Mouse (Mus musculus) heart, adult 2 months (tissue): ENCODE measurements at regions not wholly inside any gene's neighbourhood (a gene's known extent, or its start where the extent isn't known, plus 50 kb on each side); places are given as distances from the start of the nearest gene placed in this dataset.

Source experiments
- CTCF ChIP-seq: fragments of 200-600 bp; IDR thresholded peaks from 2 replicates; pipeline ENCODE4 v1.8.1; 2022; ENCODE audit warnings: antibody characterized with exemption, mild to moderate bottlenecking, moderate library complexity
- EP300 ChIP-seq: fragments of 200-500 bp; IDR thresholded peaks from 2 replicates; pipeline ENCODE4 v1.6.1; 2011; ENCODE audit warnings: low read depth, low read length, control low read depth; ENCODE audit not compliant: insufficient read depth
- POLR2A ChIP-seq: fragments of 200-500 bp; IDR thresholded peaks from 2 replicates; pipeline ENCODE4 v1.6.1; 2011; ENCODE audit warnings: mild to moderate bottlenecking, low read depth, low read length, control low read depth; ENCODE audit not compliant: insufficient read depth

- TF ChIP-seq POLR2A (no peak), CTCF (no peak), EP300 (no peak)
Measured at GRCm38 (mm10) chr17:52459997-52460387, 142.5 kb upstream of the Kcnh8 start.
